Mouse (Mus musculus): ENCODE results near the gene S1pr1. TPM values are rescaled to one million over a fixed set of nuclear protein-coding genes. Genes with fewer than 3 reads are reported as not detected.

The S1pr1 gene
- polyA plus RNA-seq, 1 experiment from 2014 or later: 41.0 TPM

- Histone ChIP-seq H3K4me3 (ENCODE audit: low read length) (no peak overlapping the region), H3K27me3 (ENCODE audit: control insufficient read depth, insufficient read depth, low read depth, low read length) (no peaks in the 10 kb centered on the region), H3K9ac (ENCODE audit: low read length) (no peak overlapping the region), H3K9me3 (ENCODE audit: control insufficient read depth, low read length) (no peaks in the 10 kb centered on the region), H3K4me2 (ENCODE audit: low read depth, low read length) (peak overlapping the region; percentile 31), H3K4me1 (replicated peaks; ENCODE audit: control insufficient read depth, insufficient read depth, low read length) (peaks cover 7% of the 10 kb centered on the region), H3K36me3 (ENCODE audit: control insufficient read depth, insufficient read depth, low read length) (no peaks in the 10 kb centered on the region), H3K27ac (ENCODE audit: low read length) (no peak overlapping the region)
- ATAC-seq (ENCODE audit: low read depth): no peak
- WGBS: 33% methylated on average over 9 of the region's 9 CpGs
Observed at GRCm38 (mm10) chr3:115672965-115673662, 41.8 kb downstream of the S1pr1 start.

- Histone ChIP-seq H3K4me3 (ENCODE audit: low read length) (no peak overlapping the region), H3K4me2 (ENCODE audit: low read depth, low read length) (no peak overlapping the region), H3K9me3 (ENCODE audit: control insufficient read depth, low read length) (no peaks in the 10 kb centered on the region), H3K9ac (ENCODE audit: low read length) (no peak overlapping the region), H3K27me3 (ENCODE audit: control insufficient read depth, insufficient read depth, low read depth, low read length) (no peaks in the 10 kb centered on the region), H3K36me3 (ENCODE audit: control insufficient read depth, insufficient read depth, low read length) (no peaks in the 10 kb centered on the region), H3K4me1 (replicated peaks; ENCODE audit: control insufficient read depth, insufficient read depth, low read length) (peaks cover 7% of the 10 kb centered on the region), H3K27ac (ENCODE audit: low read length) (no peak overlapping the region)
- no peak for ATAC-seq (ENCODE audit: low read depth)
- WGBS: 69% methylated on average over 1 of the region's 1 CpGs
Observed at GRCm38 (mm10) chr3:115669230-115669629, 45.6 kb downstream of the S1pr1 start.

GRCm38 (mm10) chr3:115667182-115667581 lies 47.7 kb downstream of the S1pr1 start:
- Histone ChIP-seq H3K36me3 (ENCODE audit: control insufficient read depth, insufficient read depth, low read length) (no peaks in the 10 kb centered on the region), H3K27me3 (ENCODE audit: control insufficient read depth, insufficient read depth, low read depth, low read length) (no peaks in the 10 kb centered on the region), H3K27ac (ENCODE audit: low read length) (no peak overlapping the region), H3K4me3 (ENCODE audit: low read length) (no peak overlapping the region), H3K9me3 (ENCODE audit: control insufficient read depth, low read length) (no peaks in the 10 kb centered on the region), H3K9ac (ENCODE audit: low read length) (no peak overlapping the region), H3K4me1 (replicated peaks; ENCODE audit: control insufficient read depth, insufficient read depth, low read length) (no peaks in the 10 kb centered on the region), H3K4me2 (ENCODE audit: low read depth, low read length) (no peak overlapping the region)
- no peak for ATAC-seq (ENCODE audit: low read depth)
- WGBS: 75% methylated on average over 2 of the region's 2 CpGs

GRCm38 (mm10) chr3:115666547-115666946 lies 48.3 kb downstream of the S1pr1 start:
- Histone ChIP-seq H3K4me3 (ENCODE audit: low read length) (no peak overlapping the region), H3K9me3 (ENCODE audit: control insufficient read depth, low read length) (no peaks in the 10 kb centered on the region), H3K36me3 (ENCODE audit: control insufficient read depth, insufficient read depth, low read length) (no peaks in the 10 kb centered on the region), H3K27me3 (ENCODE audit: control insufficient read depth, insufficient read depth, low read depth, low read length) (no peaks in the 10 kb centered on the region), H3K27ac (ENCODE audit: low read length) (no peak overlapping the region), H3K4me1 (replicated peaks; ENCODE audit: control insufficient read depth, insufficient read depth, low read length) (no peaks in the 10 kb centered on the region), H3K4me2 (ENCODE audit: low read depth, low read length) (no peak overlapping the region), H3K9ac (ENCODE audit: low read length) (no peak overlapping the region)
- ATAC-seq (ENCODE audit: low read depth): no peak
- WGBS: 36% methylated on average over 8 of the region's 8 CpGs

GRCm38 (mm10) chr3:115664497-115664896 lies 50.4 kb downstream of the S1pr1 start:
- no peak overlapping the region for H3K4me2 ChIP-seq (ENCODE audit: low read depth, low read length)
- no peaks in the 10 kb centered on the region for H3K9me3 ChIP-seq (ENCODE audit: control insufficient read depth, low read length)
- ATAC-seq (ENCODE audit: low read depth): no peak
- H3K4me1 ChIP-seq (replicated peaks; ENCODE audit: control insufficient read depth, insufficient read depth, low read length): no peaks in the 10 kb centered on the region
- H3K27ac ChIP-seq (ENCODE audit: low read length): no peak overlapping the region
- H3K27me3 ChIP-seq (ENCODE audit: control insufficient read depth, insufficient read depth, low read depth, low read length): no peaks in the 10 kb centered on the region
- no peak overlapping the region for H3K4me3 ChIP-seq (ENCODE audit: low read length)
- no peaks in the 10 kb centered on the region for H3K36me3 ChIP-seq (ENCODE audit: control insufficient read depth, insufficient read depth, low read length)
- WGBS: 45% methylated on average over 3 of the region's 3 CpGs
- H3K9ac ChIP-seq (ENCODE audit: low read length): no peak overlapping the region

- Histone ChIP-seq H3K4me3 (ENCODE audit: low read length) (no peak overlapping the region), H3K27ac (ENCODE audit: low read length) (no peak overlapping the region), H3K36me3 (ENCODE audit: control insufficient read depth, insufficient read depth, low read length) (no peaks in the 10 kb centered on the region), H3K9me3 (ENCODE audit: control insufficient read depth, low read length) (no peaks in the 10 kb centered on the region), H3K4me2 (ENCODE audit: low read depth, low read length) (no peak overlapping the region), H3K4me1 (replicated peaks; ENCODE audit: control insufficient read depth, insufficient read depth, low read length) (no peaks in the 10 kb centered on the region), H3K9ac (ENCODE audit: low read length) (no peak overlapping the region), H3K27me3 (ENCODE audit: control insufficient read depth, insufficient read depth, low read depth, low read length) (no peaks in the 10 kb centered on the region)
- WGBS: 46% methylated on average over 9 of the region's 9 CpGs
- peak; percentile 88 for ATAC-seq (ENCODE audit: low read depth)
Observed at GRCm38 (mm10) chr3:115660701-115661460, 54.0 kb downstream of the S1pr1 start.

Other genes with a start within 250 kb of the S1pr1 start
- gene Dph5, start 172.8 kb upstream of the S1pr1 start, polyA plus RNA-seq (2015; fragmentation: Nextera tagmentation; extraction: Ambion mirVana): 21.2 and 22.5 TPM in 2 replicates

Measured in lung, embryonic 16.5 days (tissue).